Mouse (Mus musculus): ENCODE measurements around the gene Grin2a.

Gene Grin2a

GRCm38 (mm10) chr16:9865039-9865438, 130.3 kb downstream of the Grin2a start:
- DNase-seq, result no peak

- no peak for DNase-seq
Observed at GRCm38 (mm10) chr16:9857758-9858157, 137.6 kb downstream of the Grin2a start.

GRCm38 (mm10) chr16:9851265-9851988, 143.9 kb downstream of the Grin2a start:
- no peak for DNase-seq

GRCm38 (mm10) chr16:9841496-9841895, 153.9 kb downstream of the Grin2a start:
- DNase-seq, result no peak

- peak; percentile 4 for DNase-seq
Observed at GRCm38 (mm10) chr16:9836542-9836941, 158.8 kb downstream of the Grin2a start.

- no peak for DNase-seq
Observed at GRCm38 (mm10) chr16:9834236-9834635, 161.1 kb downstream of the Grin2a start.

- DNase-seq, result no peak
Observed at GRCm38 (mm10) chr16:9825110-9825483, 170.3 kb downstream of the Grin2a start.

- DNase-seq, result no peak
Observed at GRCm38 (mm10) chr16:9824436-9825109, 170.8 kb downstream of the Grin2a start.

GRCm38 (mm10) chr16:9823686-9824085, 171.7 kb downstream of the Grin2a start:
- DNase-seq, result no peak

GRCm38 (mm10) chr16:9819508-9819907, 175.9 kb downstream of the Grin2a start:
- no peak for DNase-seq

GRCm38 (mm10) chr16:9801338-9801737, 194.0 kb downstream of the Grin2a start:
- no peak for DNase-seq

- DNase-seq, result no peak
Observed at GRCm38 (mm10) chr16:9800221-9800620, 195.1 kb downstream of the Grin2a start.

- no peak for DNase-seq
Observed at GRCm38 (mm10) chr16:9792976-9793375, 202.4 kb downstream of the Grin2a start.

GRCm38 (mm10) chr16:9786261-9786660, 209.1 kb downstream of the Grin2a start:
- no peak for DNase-seq

GRCm38 (mm10) chr16:9785821-9786220, 209.5 kb downstream of the Grin2a start:
- DNase-seq, result no peak

GRCm38 (mm10) chr16:9768981-9769380, 226.4 kb downstream of the Grin2a start:
- DNase-seq, result no peak

- DNase-seq, result no peak
Observed at GRCm38 (mm10) chr16:9768356-9768755, 227.0 kb downstream of the Grin2a start.

GRCm38 (mm10) chr16:9767946-9768345, 227.4 kb downstream of the Grin2a start:
- DNase-seq, result no peak

GRCm38 (mm10) chr16:9764086-9764485, 231.3 kb downstream of the Grin2a start:
- no peak for DNase-seq

- DNase-seq, result no peak
Observed at GRCm38 (mm10) chr16:9760347-9760746, 235.0 kb downstream of the Grin2a start.

GRCm38 (mm10) chr16:9756849-9757248, 238.5 kb downstream of the Grin2a start:
- DNase-seq, result no peak

GRCm38 (mm10) chr16:9754061-9754460, 241.3 kb downstream of the Grin2a start:
- DNase-seq, result no peak

- DNase-seq, result no peak
Observed at GRCm38 (mm10) chr16:9753045-9753444, 242.3 kb downstream of the Grin2a start.

GRCm38 (mm10) chr16:9752600-9752999, 242.8 kb downstream of the Grin2a start:
- no peak for DNase-seq
